Mouse (Mus musculus) erythroblast, embryonic 14.5 days (primary cell): ENCODE data around the gene Mme.

Experiments used
- GATA1 ChIP-seq: IDR thresholded peaks from 2 replicates; pipeline ENCODE4 v1.6.1; 2012; ENCODE audit warnings: low read length, inconsistent platforms, mixed read lengths
- TAL1 ChIP-seq: IDR thresholded peaks from 3 replicates; pipeline ENCODE4 v1.6.1; 2012; ENCODE audit warnings: low read length, inconsistent platforms, mixed read lengths

- no peak for TF ChIP-seq GATA1
- no peak for TF ChIP-seq TAL1
These were observed 98.8 kb downstream of the Mme start for GRCm38 (mm10) chr3:63340110-63340509.
